Mouse (Mus musculus) liver, embryonic 14.5 days (tissue): Measurements from ENCODE around the gene Usf2.

ENCODE experiments used
- CTCF ChIP-seq: IDR thresholded peaks from 2 replicates; pipeline ENCODE4 v1.5.1; 2016; ENCODE audit warnings: antibody characterized with exemption, low read depth, control low read depth
- EP300 ChIP-seq: IDR thresholded peaks from 2 replicates; pipeline ENCODE4 v1.6.1; 2016; ENCODE audit warnings: antibody characterized with exemption, low read depth

GRCm38 (mm10) chr7:30956756-30957366 lies at the start of gene Usf2:
- TF ChIP-seq CTCF = no peak
- TF ChIP-seq EP300 = no peak
